Mouse (Mus musculus) heart, adult 2 months (tissue): ENCODE results near the gene Sez6. TPM values are rescaled to one million over a fixed set of nuclear protein-coding genes. Genes with fewer than 3 reads are reported as not detected.

Experiments used
- DNase-seq, 2 experiments: peaks; one replicate each; pipeline ENCODE4 v3.0.0; 2021
- H3K27ac ChIP-seq: fragments of 200-600 bp; 2 replicates; pipeline ENCODE4 v1.8.1; 2022
- H3K27me3 ChIP-seq: fragments of 200-500 bp; 2 replicates; pipeline ENCODE4 v1.6.1; 2012; ENCODE audit warnings: mild to moderate bottlenecking, low read length, inconsistent platforms, mixed read lengths; ENCODE audit not compliant: control insufficient read depth, insufficient read depth
- H3K36me3 ChIP-seq: fragments of 200-500 bp; 2 replicates; pipeline ENCODE4 v1.6.1; 2012; ENCODE audit warnings: low read length, inconsistent platforms; ENCODE audit not compliant: control insufficient read depth, insufficient read depth
- H3K4me1 ChIP-seq: fragments of 200-500 bp; 2 replicates; pipeline ENCODE4 v1.6.1; 2011; ENCODE audit warnings: low read length; ENCODE audit not compliant: control insufficient read depth, insufficient read depth
- H3K4me3 ChIP-seq: fragments of 200-600 bp; 2 replicates; pipeline ENCODE4 v1.8.1; 2022
- H3K79me2 ChIP-seq: fragments of 200-500 bp; replicated peaks from 2 replicates; pipeline ENCODE4 v1.6.1; 2012; ENCODE audit warnings: mild to moderate bottlenecking, inconsistent platforms, low read length, moderate library complexity, mixed read lengths; ENCODE audit not compliant: control insufficient read depth, insufficient read depth
- H3K9ac ChIP-seq: fragments of 200-500 bp; 2 replicates; pipeline ENCODE4 v1.6.1; 2012; ENCODE audit warnings: low read depth, mild to moderate bottlenecking, control low read depth, inconsistent platforms, low read length, mixed read lengths
- CTCF ChIP-seq: fragments of 200-600 bp; IDR thresholded peaks from 2 replicates; pipeline ENCODE4 v1.8.1; 2022; ENCODE audit warnings: antibody characterized with exemption, mild to moderate bottlenecking, moderate library complexity
- EP300 ChIP-seq: fragments of 200-500 bp; IDR thresholded peaks from 2 replicates; pipeline ENCODE4 v1.6.1; 2011; ENCODE audit warnings: low read depth, low read length, control low read depth; ENCODE audit not compliant: insufficient read depth
- POLR2A ChIP-seq: fragments of 200-500 bp; IDR thresholded peaks from 2 replicates; pipeline ENCODE4 v1.6.1; 2011; ENCODE audit warnings: mild to moderate bottlenecking, low read depth, low read length, control low read depth; ENCODE audit not compliant: insufficient read depth
- WGBS: fragments of 180-500 bp; shearing (Covaris S2); methylation state at CpG from one replicate; pipeline ENCODE4 v1.1.7; 2018; 5-methylcytosine and 5-hydroxymethylcytosine counted together
- intact Hi-C: fragments of 180-260 bp; cut with DNase I; formaldehyde crosslinking; loops from one replicate; pipeline ENCODE4 v1.15.1; 2025
- polyA plus RNA-seq: library from polyadenylated mRNA; depleted of rRNA; stranded (reverse); fragments of >200 nt; gene quantifications from 2 replicates; pipeline ENCODE4 v1.2.3, GENCODE M21; 2012
- total RNA-seq, 2 experiments: library from RNA; stranded (reverse); gene quantifications; 2 replicates each; pipeline ENCODE4 v1.2.3; 2021

Sez6 gene
- total and polyA plus RNA-seq, 3 experiments = 0.68 to 0.80 (median 0.70) TPM

- intact Hi-C loops = loop anchor here (5.0 kb wide), 1 partner anchor 72 kb away; no protein-coding TSS in a partner anchor
- peaks cover 1% of the 10 kb centered on the region for H3K27me3 ChIP-seq
- H3K4me3 ChIP-seq = no peak overlapping the region
- H3K79me2 ChIP-seq = no peaks in the 10 kb centered on the region
- H3K27ac ChIP-seq = no peak overlapping the region
- 92% methylated on average over 2 of the region's 2 CpGs for WGBS
- no peak for TF ChIP-seq EP300
- H3K36me3 ChIP-seq = no peaks in the 10 kb centered on the region
- peaks cover 5% of the 10 kb centered on the region for H3K4me1 ChIP-seq
- no peak overlapping the region for H3K9ac ChIP-seq
- DNase-seq = no peak
Measured at GRCm38 (mm10) chr11:77890648-77891258, 39.8 kb upstream of the Sez6 start.

DNA sequence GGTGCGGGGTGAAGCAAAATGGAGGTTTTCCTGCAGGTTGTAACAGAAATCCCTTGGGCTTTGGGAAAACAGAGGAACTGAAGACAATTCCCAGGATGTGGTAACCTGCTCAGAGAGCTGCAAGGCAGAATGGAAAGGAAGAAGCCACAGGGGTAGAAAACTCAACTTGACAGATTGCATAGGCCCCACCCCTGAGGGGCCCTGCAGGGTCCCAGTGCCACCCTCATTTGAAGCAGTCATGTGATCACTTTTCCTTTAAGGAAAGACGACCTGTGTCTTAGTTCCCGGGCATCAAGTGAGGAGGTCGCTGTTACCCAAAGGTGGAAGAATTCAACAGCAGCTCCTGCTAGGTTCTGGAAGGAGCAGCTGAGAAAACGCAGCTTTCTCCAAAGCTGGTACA lies 37.7 kb upstream of the Sez6 start:
- TF ChIP-seq EP300 = no peak
- TF ChIP-seq CTCF = no peak
- no peak for TF ChIP-seq POLR2A
- H3K9ac ChIP-seq = no peak overlapping the region
- H3K27ac ChIP-seq = no peak overlapping the region
- no peaks in the 10 kb centered on the region for H3K36me3 ChIP-seq
- DNase-seq = no peak
- WGBS = 48% methylated on average over 5 of the region's 5 CpGs
- no peak overlapping the region for H3K4me3 ChIP-seq
- no peaks in the 10 kb centered on the region for H3K27me3 ChIP-seq
- intact Hi-C loops = loop anchor here (5.0 kb wide), 1 partner anchor 69 kb away; no protein-coding TSS in a partner anchor
- H3K4me1 ChIP-seq = peaks cover 5% of the 10 kb centered on the region
- no peaks in the 10 kb centered on the region for H3K79me2 ChIP-seq

- H3K36me3 ChIP-seq = no peaks in the 10 kb centered on the region
- intact Hi-C loops = loop anchor here (5.0 kb wide), 1 partner anchor 69 kb away; no protein-coding TSS in a partner anchor
- H3K27me3 ChIP-seq = no peaks in the 10 kb centered on the region
- H3K27ac ChIP-seq = peak overlapping the region; percentile 12
- no peak overlapping the region for H3K4me3 ChIP-seq
- no peak overlapping the region for H3K9ac ChIP-seq
- H3K4me1 ChIP-seq = peaks cover 5% of the 10 kb centered on the region
- TF ChIP-seq POLR2A (no peak), CTCF (no peak), EP300 (no peak)
- H3K79me2 ChIP-seq = no peaks in the 10 kb centered on the region
- WGBS = 61% methylated on average over 6 of the region's 6 CpGs
- no peak for DNase-seq
Measured at GRCm38 (mm10) chr11:77893283-77893682, 37.3 kb upstream of the Sez6 start.

GRCm38 (mm10) chr11:77893787-77894718 lies 36.5 kb upstream of the Sez6 start, which contains the start of gene Pipox:
Gene Pipox, minus strand, starts transcription at chr11:77894096.
- TF ChIP-seq POLR2A = no peak
- peak; percentile 62 for TF ChIP-seq CTCF
- no peaks in the 10 kb centered on the region for H3K79me2 ChIP-seq
- 14% methylated on average over 11 of the region's 11 CpGs for WGBS
- DNase-seq = peak; percentile 78 to 83
- H3K4me3 ChIP-seq = no peak within 1 kb of the TSS
- H3K36me3 ChIP-seq = no peaks in the 10 kb centered on the region
- no peak within 1 kb of the TSS for H3K9ac ChIP-seq
- intact Hi-C loops = loop anchor here (5.0 kb wide), 1 partner anchor 68 kb away; no protein-coding TSS in a partner anchor
- H3K4me1 ChIP-seq = peaks cover 5% of the 10 kb centered on the region
- peak within 1 kb of the TSS; percentile 34 for H3K27ac ChIP-seq
- H3K27me3 ChIP-seq = no peaks in the 10 kb centered on the region

DNA sequence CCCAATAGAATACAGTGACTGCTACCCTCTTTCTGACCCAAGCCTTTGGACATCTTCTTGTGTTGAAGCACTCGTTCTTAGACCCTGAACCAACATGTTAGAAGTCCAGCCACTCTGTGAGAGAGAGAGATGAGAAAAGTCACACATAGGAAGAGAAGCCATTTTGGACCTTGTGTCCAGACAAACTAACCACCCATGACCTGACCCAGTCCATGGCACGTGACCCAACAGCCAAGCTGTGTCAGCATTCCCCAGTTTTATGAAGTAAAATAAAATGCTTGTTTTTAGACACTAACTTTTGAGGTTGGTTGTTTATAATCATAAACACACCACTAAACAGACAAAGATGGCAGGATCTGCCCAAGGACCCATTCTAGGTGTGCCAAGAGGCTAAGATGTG lies 35.6 kb upstream of the Sez6 start:
- TF ChIP-seq POLR2A (no peak), CTCF (no peak), EP300 (no peak)
- no peaks in the 10 kb centered on the region for H3K36me3 ChIP-seq
- 92% methylated on average over 2 of the region's 2 CpGs for WGBS
- DNase-seq = no peak
- intact Hi-C loops = loop anchor here (5.0 kb wide), 1 partner anchor 67 kb away; no protein-coding TSS in a partner anchor
- H3K27me3 ChIP-seq = no peaks in the 10 kb centered on the region
- H3K27ac ChIP-seq = no peak overlapping the region
- peaks cover 5% of the 10 kb centered on the region for H3K4me1 ChIP-seq
- no peaks in the 10 kb centered on the region for H3K79me2 ChIP-seq
- H3K9ac ChIP-seq = no peak overlapping the region
- no peak overlapping the region for H3K4me3 ChIP-seq

GRCm38 (mm10) chr11:77896011-77896410 lies 34.6 kb upstream of the Sez6 start:
- no peak overlapping the region for H3K9ac ChIP-seq
- intact Hi-C loops = no loop called here
- no peak overlapping the region for H3K4me3 ChIP-seq
- 74% methylated on average over 9 of the region's 9 CpGs for WGBS
- H3K27me3 ChIP-seq = no peaks in the 10 kb centered on the region
- DNase-seq = no peak
- no peaks in the 10 kb centered on the region for H3K36me3 ChIP-seq
- TF ChIP-seq POLR2A (no peak), EP300 (no peak), CTCF (no peak)
- no peaks in the 10 kb centered on the region for H3K79me2 ChIP-seq
- peaks cover 5% of the 10 kb centered on the region for H3K4me1 ChIP-seq
- no peak overlapping the region for H3K27ac ChIP-seq
